Mouse (Mus musculus) megakaryocyte-erythroid progenitor cell, adult 5-6 weeks (primary cell): ENCODE results near the gene Lamtor2. TPM values are rescaled to one million over a fixed set of nuclear protein-coding genes. Genes with fewer than 3 reads are reported as not detected.
"Not testable (repeated sequence)": the region's sequence is repeated elsewhere in the genome, so short reads cannot be mapped to it uniquely, and the experiment has no call there.

Experiments used
- ATAC-seq: replicated peaks from 2 replicates; pipeline ENCODE4 v1.8.0; 2016; ENCODE audit warnings: mild to moderate bottlenecking, inconsistent platforms; ENCODE audit not compliant: severe bottlenecking, poor library complexity, low FRiP score, low TSS enrichment
- total RNA-seq, 2 experiments: library from RNA; stranded (forward) in 1 of 2; stranded (reverse) in 1 of 2; fragments of 200-1000, 215-1000 nt in 1 of 2; fragments of >200 nt in 1 of 2; fragmentation: Nextera tagmentation in 1 of 2; gene quantifications; 2 replicates each; pipeline ENCODE4 v1.2.3; 2014 to 2017

The Lamtor2 gene
- total RNA-seq (2014; fragmentation: Nextera tagmentation), result 36.4 and 68.6 TPM in 2 replicates
- total RNA-seq (2017), result 57.0 and 87.8 TPM in 2 replicates

GRCm38 (mm10) chr3:88552676-88553524 lies at the start of gene Lamtor2:
Lamtor2 (minus strand) TSS chr3:88553074.
- peak; percentile 91 for ATAC-seq

DNA sequence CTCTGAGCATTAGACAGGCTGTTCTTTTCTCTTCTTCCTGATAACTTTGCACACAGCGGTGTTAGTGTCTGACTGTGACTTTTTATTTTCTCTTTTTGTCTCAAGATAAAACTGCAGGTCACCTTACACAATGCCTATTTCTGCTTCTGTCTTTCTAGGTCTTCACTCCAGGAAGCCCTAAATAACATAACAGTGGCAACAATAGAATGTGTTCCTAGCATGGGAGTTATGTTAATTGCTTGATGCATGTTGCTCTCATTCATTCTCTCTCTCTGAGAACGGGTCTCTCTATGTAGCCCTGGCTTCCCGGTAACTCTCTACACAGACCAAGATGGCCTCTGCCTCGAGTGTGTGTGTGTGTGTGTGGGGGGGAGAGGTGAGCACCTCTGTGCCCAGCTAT lies 49.6 kb upstream of the Lamtor2 start:
- no peak for ATAC-seq

DNA sequence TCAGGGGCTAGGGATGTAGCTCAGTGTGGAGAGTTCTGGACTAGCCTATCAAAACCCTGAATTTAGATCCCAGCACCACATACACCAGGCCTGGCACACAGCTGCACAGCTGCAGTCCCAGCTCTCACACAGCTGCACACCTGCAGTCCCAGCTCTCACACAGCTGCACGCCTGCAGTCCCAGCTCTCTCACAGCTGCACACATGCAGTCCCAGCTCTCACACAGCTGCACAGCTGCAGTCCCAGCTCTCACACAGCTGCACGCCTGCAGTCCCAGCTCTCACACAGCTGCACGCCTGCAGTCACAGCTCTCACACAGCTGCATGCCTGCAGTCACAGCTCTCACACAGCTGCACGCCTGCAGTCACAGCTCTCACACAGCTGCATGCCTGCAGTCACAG lies 43.7 kb upstream of the Lamtor2 start:
- ATAC-seq, result not testable (repeated sequence)

DNA sequence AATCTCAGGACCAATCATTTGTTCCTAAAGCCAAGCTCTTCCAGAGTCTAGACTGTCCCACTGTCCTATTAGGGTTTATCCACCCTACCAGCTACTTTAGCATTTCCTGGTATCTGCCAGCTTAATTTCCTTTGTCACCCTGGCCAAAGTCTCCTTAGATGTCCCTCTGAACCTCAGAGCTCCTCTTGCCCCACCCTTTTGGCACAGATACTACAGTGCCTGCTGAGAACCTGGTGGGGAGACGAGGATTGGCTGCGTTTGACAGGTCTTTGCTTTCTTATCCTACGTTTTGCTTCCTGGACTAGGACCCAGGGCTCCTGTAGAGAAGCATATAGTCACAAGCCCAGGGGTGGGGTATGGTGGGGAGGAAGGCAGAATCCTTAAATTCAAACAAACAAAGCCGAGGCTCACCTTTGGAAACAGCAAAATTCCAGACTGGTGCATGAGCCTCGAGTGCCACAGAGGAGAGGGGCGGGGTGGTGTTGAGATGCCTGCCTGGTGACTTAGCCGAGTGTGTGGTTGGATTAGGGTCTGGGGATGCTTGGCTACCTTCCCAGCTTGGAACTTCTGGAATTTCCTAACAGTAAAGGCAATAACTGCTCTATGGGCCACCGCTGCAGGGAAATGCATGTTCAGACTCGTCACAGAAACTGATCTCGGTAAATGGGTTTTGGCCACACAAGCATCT lies 41.2 kb upstream of the Lamtor2 start:
- peak; percentile 32; the same call in 1 of the 2 replicates for ATAC-seq

DNA sequence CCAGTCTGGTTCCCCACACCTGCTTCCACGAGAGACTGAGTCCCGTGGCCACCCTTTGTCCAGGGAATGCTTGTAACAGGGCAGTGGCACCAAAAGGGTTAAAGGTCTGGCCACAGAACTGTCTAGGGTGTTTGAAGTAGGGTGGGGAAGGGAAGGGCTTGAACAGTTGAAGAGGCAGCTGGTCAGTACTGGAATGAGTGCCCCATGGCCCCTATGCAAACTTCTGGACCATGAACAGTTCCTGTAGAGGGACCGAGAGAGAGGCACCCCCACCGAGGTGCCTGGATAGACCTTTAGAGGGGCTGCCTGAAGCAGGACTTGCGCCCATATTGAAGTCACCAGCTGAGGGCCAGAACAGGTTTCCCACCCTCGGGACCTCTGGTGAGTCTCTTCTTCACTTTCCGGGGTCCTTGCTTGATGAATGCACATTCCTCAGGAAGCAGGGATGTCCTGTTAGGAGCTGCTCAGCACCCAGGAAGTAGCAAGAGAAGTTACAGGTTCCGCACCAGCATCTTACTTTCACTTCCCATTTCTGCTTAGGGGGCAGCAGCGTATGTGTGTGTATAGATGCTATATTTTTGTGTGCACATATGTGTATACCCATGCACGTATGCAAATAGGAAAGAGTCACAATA lies 40.2 kb upstream of the Lamtor2 start:
- no peak for ATAC-seq

DNA sequence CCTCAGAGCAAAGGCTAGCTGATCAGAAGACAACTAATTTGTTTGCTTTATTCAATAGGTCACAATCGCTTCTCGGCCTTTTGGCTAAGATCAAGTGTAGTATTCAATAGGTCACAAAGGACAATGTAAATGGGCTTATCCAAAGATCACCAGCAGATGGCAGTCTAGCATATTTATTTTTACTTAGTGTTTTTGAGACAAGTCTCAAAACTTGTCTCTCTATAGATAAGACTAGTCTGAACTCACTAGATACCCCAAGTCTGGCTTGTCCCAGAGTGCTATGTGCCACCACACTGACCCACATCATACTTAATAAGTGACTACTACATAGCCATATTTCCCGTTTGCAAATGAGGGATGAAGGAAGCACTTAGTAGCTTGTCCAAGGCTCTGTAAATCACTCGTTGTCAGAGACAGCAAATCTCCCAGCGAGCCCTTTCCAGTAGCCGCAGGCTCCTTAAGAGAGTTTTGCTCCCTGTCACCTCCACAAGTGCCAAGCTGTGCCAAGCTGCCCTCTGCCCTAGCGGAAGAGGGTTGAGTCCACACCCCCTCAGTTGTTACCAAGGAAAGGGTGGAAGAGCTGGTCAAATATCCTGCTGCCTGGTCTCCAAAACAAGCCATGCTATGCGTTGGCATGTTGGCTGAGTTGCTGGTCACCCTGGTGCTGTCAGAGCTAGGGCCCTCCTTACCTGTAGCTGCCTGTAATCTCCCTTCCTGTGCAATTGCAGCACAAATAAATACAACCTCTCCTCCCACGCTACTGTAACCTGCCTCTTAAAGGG lies 39.3 kb upstream of the Lamtor2 start:
- ATAC-seq, result peak; percentile 69

GRCm38 (mm10) chr3:88591044-88591443 lies 38.2 kb upstream of the Lamtor2 start:
- ATAC-seq, result no peak

GRCm38 (mm10) chr3:88590246-88590645 lies 37.4 kb upstream of the Lamtor2 start:
- no peak for ATAC-seq

- no peak for ATAC-seq
Observed at GRCm38 (mm10) chr3:88586640-88587039, 33.8 kb upstream of the Lamtor2 start.

GRCm38 (mm10) chr3:88585769-88586168 lies 32.9 kb upstream of the Lamtor2 start:
- no peak for ATAC-seq

DNA sequence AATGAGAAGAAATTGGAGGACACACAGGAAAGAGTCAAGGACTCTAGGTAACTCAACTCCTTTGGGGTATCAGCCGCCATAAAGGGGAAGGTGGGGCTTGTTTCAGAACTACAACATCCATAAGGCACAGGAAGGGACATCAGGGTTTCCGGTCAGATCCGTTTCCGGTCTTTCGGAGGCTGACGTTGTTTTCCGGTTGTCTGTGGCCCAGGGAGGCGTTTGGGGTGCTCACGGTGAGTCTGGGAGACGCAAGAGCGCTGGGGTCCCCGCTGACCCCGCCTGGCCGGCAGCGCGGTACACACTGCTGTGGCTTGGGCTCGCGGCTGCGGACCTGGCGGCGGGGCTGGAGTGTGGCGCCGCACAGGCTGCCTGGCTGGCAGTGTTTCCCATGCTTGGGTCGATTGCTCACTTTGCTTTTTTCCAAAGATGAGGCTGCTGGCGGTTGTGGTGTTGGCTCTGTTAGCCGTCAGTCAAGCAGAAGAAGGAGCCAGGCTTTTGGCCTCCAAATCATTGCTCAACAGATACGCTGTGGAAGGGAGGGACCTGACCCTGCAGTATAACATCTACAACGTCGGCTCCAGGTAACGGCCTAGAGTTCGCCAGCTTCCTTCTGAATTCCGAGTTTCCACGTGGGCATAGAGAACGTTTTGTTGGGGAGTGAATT lies 26.7 kb upstream of the Lamtor2 start:
- peak; percentile 95 for ATAC-seq

DNA sequence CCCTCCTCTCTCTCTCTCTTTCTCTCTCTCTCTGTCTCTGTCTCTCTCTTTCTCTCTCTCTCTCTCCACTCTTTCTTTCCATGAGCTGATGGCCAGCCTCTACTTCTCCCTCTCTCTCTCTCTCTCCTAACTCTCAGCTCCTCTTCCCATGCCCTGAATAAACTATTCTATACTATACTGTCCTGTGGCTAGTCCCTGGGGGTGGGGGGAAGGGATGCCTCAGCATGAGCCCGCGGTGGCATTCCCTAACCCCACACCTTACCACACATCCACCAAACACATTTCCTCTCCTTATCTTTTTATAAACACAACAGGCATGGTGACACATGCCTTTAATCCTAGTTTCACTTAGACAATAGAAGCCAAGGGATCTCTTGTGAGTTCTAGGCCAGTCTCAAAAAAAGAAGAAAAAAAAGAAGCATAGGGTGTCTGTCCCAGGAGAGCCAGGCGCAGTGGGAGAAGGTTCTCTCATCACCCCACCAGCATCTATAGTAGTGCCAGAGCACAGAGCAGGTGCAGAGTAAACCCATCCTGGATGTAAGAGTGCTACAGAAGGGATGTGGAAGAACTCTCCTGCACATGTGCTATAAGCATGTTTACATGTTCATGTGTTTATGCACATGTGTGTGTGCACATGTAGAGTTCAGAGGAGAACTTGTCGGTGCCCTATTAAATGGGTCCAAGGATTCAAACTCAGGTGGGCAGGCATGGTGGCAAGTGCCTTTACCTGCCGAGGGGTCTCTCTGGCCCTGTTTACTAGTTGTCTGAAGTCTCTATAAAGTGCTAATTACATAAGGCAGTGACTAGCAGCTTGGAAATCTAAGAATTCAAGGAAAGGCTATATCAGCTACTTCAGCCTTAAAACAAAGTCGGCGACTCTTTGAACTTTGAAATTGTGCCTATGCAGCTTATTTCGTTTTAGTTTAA lies 25.9 kb upstream of the Lamtor2 start:
- no peak for ATAC-seq

DNA sequence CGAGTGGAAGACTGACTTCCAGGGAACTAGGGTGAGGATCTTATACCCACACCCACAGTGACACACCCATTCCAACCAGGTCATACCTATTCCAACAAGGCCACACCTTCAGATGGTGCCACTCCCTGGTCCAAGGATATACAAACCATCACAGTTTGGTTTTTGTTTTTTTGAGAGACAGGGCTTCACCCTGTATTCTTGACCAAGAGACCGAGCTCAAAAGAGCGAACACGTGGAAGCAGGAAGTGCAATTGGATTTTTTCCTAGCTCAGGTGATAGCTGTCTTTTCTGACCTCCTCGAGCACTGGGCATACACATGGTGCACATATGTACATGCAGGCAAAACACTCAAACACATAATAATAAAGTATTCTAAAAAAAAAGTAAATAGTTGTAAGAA lies 25.0 kb upstream of the Lamtor2 start:
- not testable (repeated sequence) for ATAC-seq

DNA sequence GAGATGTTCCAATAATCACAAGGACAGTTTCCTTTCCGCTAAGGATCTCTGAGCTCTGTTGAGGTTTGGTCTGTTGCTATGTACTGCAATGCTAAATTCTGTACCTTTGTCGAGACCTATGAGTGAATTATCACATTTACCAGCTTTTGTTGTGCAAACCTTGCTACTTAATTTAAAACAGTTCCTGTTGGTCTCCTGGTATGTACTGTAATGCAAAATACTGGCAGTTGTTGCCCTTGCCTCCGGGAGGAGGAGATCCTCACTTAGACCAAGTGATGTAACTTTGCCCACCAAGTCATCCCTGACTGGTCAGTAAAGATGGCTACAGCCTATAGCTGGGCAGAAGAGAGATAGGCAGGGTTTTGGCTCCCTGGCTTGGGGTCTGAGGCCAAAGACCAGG lies 22.7 kb upstream of the Lamtor2 start, which contains the start of gene Ssr2:
Ssr2 (plus strand) TSS at position 337 of the 400 bp plus-strand sequence.
- no peak for ATAC-seq

DNA sequence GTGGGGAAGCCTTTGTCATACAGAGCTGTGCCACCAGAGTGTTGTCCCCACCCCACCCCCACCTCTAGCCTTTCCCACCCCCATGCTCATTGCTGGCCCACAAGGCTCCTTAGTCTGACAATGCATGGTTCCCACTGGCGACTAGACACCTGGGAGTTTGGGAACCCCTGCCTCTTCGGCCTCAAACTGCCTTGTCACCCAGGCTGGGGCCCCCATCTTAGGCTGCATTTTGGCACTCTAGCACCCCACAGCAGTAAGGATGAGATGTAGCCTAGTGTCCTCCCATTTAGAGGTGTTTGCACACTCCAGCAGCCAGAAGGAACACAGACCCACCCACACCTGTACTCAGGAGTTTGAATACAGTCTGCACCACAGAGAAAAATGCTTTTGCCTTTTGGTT lies 20.9 kb upstream of the Lamtor2 start:
- ATAC-seq, result no peak

- no peak for ATAC-seq
Observed at GRCm38 (mm10) chr3:88572835-88573234, 20.0 kb upstream of the Lamtor2 start.

DNA sequence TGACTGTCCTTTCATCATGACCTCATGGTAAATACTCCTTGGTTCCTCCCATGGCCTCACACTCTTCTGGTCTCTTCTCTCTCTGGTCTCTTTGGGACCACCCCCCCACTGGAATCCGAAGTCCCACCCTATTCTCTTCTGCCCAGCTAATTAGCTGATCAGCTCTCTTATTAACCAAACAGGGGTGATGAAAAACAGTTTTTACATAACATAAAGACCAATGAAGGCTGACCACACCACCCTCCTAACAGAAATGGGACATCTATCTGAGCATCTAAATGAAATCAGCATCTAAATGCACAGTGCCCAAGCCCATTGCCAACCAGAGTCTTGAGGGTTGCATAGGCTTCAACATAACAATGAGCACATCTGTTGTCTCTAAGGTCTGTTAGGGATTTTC lies 19.0 kb upstream of the Lamtor2 start:
- no peak for ATAC-seq

- ATAC-seq, result no peak
Observed at GRCm38 (mm10) chr3:88570341-88570740, 17.5 kb upstream of the Lamtor2 start.
